Mouse (Mus musculus): ENCODE results near the gene Trnau1ap. TPM values are rescaled to one million over a fixed set of nuclear protein-coding genes. Genes with fewer than 3 reads are reported as not detected.

Gene Trnau1ap
- polyA plus RNA-seq, 1 experiment from 2014 or later = 76.6 TPM

GRCm38 (mm10) chr4:132269740-132270560 is 59.4 kb downstream of the Trnau1ap start:
- H3K36me3 ChIP-seq (replicated peaks; ENCODE audit: control insufficient read depth, insufficient read depth, low read depth, low read length) = no peaks in the 10 kb centered on the region
- H3K4me1 ChIP-seq (ENCODE audit: control insufficient read depth, insufficient read depth, low read length) = no peaks in the 10 kb centered on the region
- peak; percentile 96 for DNase-seq (ENCODE audit: low spot score)
- H3K27ac ChIP-seq (replicated peaks; ENCODE audit: low read depth, low read length) = peak overlapping the region; percentile 79; the same call in 1 of the 2 replicates
- peak overlapping the region; percentile 36 for H3K4me2 ChIP-seq (ENCODE audit: low read depth, low read length)
- ATAC-seq (replicated peaks; ENCODE audit: insufficient number of reproducible peaks, low FRiP score, low TSS enrichment, low read depth) = peak; percentile 62
- no peaks in the 10 kb centered on the region for H3K27me3 ChIP-seq (ENCODE audit: control insufficient read depth, insufficient read depth, low read length)
- H3K4me3 ChIP-seq (ENCODE audit: low read depth, low read length) = peak overlapping the region; percentile 18
- WGBS = under 1% methylated on average over 35 of the region's 35 CpGs
- no peaks in the 10 kb centered on the region for H3K9me3 ChIP-seq (replicated peaks; ENCODE audit: control insufficient read depth, low read length)
- H3K9ac ChIP-seq (replicated peaks; ENCODE audit: low read length) = peak overlapping the region; percentile 61

- H3K36me3 ChIP-seq (replicated peaks; ENCODE audit: control insufficient read depth, insufficient read depth, low read depth, low read length) = no peaks in the 10 kb centered on the region
- no peaks in the 10 kb centered on the region for H3K4me1 ChIP-seq (ENCODE audit: control insufficient read depth, insufficient read depth, low read length)
- DNase-seq (ENCODE audit: low spot score) (peak; percentile 45), ATAC-seq (replicated peaks; ENCODE audit: insufficient number of reproducible peaks, low FRiP score, low TSS enrichment, low read depth) (0 out of 2 replicates have a peak, but pooled peaks have one; percentile 22)
- WGBS = 11% methylated on average over 6 of the region's 6 CpGs
- H3K4me2 ChIP-seq (ENCODE audit: low read depth, low read length) = no peak overlapping the region
- H3K4me3 ChIP-seq (ENCODE audit: low read depth, low read length) = no peak overlapping the region
- no peak overlapping the region for H3K9ac ChIP-seq (replicated peaks; ENCODE audit: low read length)
- H3K27ac ChIP-seq (replicated peaks; ENCODE audit: low read depth, low read length) = no peak overlapping the region
- no peaks in the 10 kb centered on the region for H3K27me3 ChIP-seq (ENCODE audit: control insufficient read depth, insufficient read depth, low read length)
- H3K9me3 ChIP-seq (replicated peaks; ENCODE audit: control insufficient read depth, low read length) = no peaks in the 10 kb centered on the region
Observed at GRCm38 (mm10) chr4:132268871-132269739, 60.2 kb downstream of the Trnau1ap start.

- no peaks in the 10 kb centered on the region for H3K36me3 ChIP-seq (replicated peaks; ENCODE audit: control insufficient read depth, insufficient read depth, low read depth, low read length)
- no peaks in the 10 kb centered on the region for H3K4me1 ChIP-seq (ENCODE audit: control insufficient read depth, insufficient read depth, low read length)
- H3K9ac ChIP-seq (replicated peaks; ENCODE audit: low read length) = no peak overlapping the region
- no peaks in the 10 kb centered on the region for H3K9me3 ChIP-seq (replicated peaks; ENCODE audit: control insufficient read depth, low read length)
- no peak overlapping the region for H3K4me3 ChIP-seq (ENCODE audit: low read depth, low read length)
- DNase-seq (ENCODE audit: low spot score) (no peak), ATAC-seq (replicated peaks; ENCODE audit: insufficient number of reproducible peaks, low FRiP score, low TSS enrichment, low read depth) (no peak)
- H3K4me2 ChIP-seq (ENCODE audit: low read depth, low read length) = no peak overlapping the region
- WGBS = 70% methylated on average over 3 of the region's 3 CpGs
- H3K27me3 ChIP-seq (ENCODE audit: control insufficient read depth, insufficient read depth, low read length) = no peaks in the 10 kb centered on the region
- H3K27ac ChIP-seq (replicated peaks; ENCODE audit: low read depth, low read length) = no peak overlapping the region
Observed at GRCm38 (mm10) chr4:132266835-132267349, 62.4 kb downstream of the Trnau1ap start.

- no peak overlapping the region for H3K4me3 ChIP-seq (ENCODE audit: low read depth, low read length)
- no peaks in the 10 kb centered on the region for H3K36me3 ChIP-seq (replicated peaks; ENCODE audit: control insufficient read depth, insufficient read depth, low read depth, low read length)
- H3K27ac ChIP-seq (replicated peaks; ENCODE audit: low read depth, low read length) = no peak overlapping the region
- no peaks in the 10 kb centered on the region for H3K27me3 ChIP-seq (ENCODE audit: control insufficient read depth, insufficient read depth, low read length)
- DNase-seq (ENCODE audit: low spot score) = no peak
- H3K4me2 ChIP-seq (ENCODE audit: low read depth, low read length) = no peak overlapping the region
- WGBS = 97% methylated on average over 7 of the region's 7 CpGs
- H3K9me3 ChIP-seq (replicated peaks; ENCODE audit: control insufficient read depth, low read length) = no peaks in the 10 kb centered on the region
- H3K4me1 ChIP-seq (ENCODE audit: control insufficient read depth, insufficient read depth, low read length) = no peaks in the 10 kb centered on the region
- no peak for ATAC-seq (replicated peaks; ENCODE audit: insufficient number of reproducible peaks, low FRiP score, low TSS enrichment, low read depth)
- H3K9ac ChIP-seq (replicated peaks; ENCODE audit: low read length) = no peak overlapping the region
Observed at GRCm38 (mm10) chr4:132263313-132263712, 66.0 kb downstream of the Trnau1ap start.

GRCm38 (mm10) chr4:132262358-132262616 is 67.1 kb downstream of the Trnau1ap start:
- no peak overlapping the region for H3K4me3 ChIP-seq (ENCODE audit: low read depth, low read length)

More at GRCm38 (mm10) chr4:132262358-132262616, 67.1 kb downstream of the Trnau1ap start:
- Histone ChIP-seq H3K4me1 (ENCODE audit: control insufficient read depth, insufficient read depth, low read length) (no peaks in the 10 kb centered on the region), H3K27ac (replicated peaks; ENCODE audit: low read depth, low read length) (no peak overlapping the region), H3K4me2 (ENCODE audit: low read depth, low read length) (no peak overlapping the region), H3K27me3 (ENCODE audit: control insufficient read depth, insufficient read depth, low read length) (no peaks in the 10 kb centered on the region), H3K9me3 (replicated peaks; ENCODE audit: control insufficient read depth, low read length) (no peaks in the 10 kb centered on the region), H3K9ac (replicated peaks; ENCODE audit: low read length) (no peak overlapping the region), H3K36me3 (replicated peaks; ENCODE audit: control insufficient read depth, insufficient read depth, low read depth, low read length) (no peaks in the 10 kb centered on the region)
- ATAC-seq (replicated peaks; ENCODE audit: insufficient number of reproducible peaks, low FRiP score, low TSS enrichment, low read depth) (no peak), DNase-seq (ENCODE audit: low spot score) (no peak)
- WGBS = 69% methylated on average over 5 of the region's 5 CpGs

Other genes with a start within 250 kb of the Trnau1ap start
- 0.11 and 0.18 TPM in 2 replicates for gene Oprd1, start 185.1 kb downstream of the Trnau1ap start, polyA plus RNA-seq (2014; fragmentation: Nextera tagmentation; extraction: Ambion mirVana)
- gene Ythdf2, start 117.2 kb downstream of the Trnau1ap start, polyA plus RNA-seq (2014; fragmentation: Nextera tagmentation; extraction: Ambion mirVana) = 159 and 173 TPM in 2 replicates
- 34.9 and 35.4 TPM in 2 replicates for gene Gmeb1, start 67.9 kb downstream of the Trnau1ap start, polyA plus RNA-seq (2014; fragmentation: Nextera tagmentation; extraction: Ambion mirVana)
- gene Taf12, start 55.2 kb downstream of the Trnau1ap start, polyA plus RNA-seq (2014; fragmentation: Nextera tagmentation; extraction: Ambion mirVana) = 60.5 and 64.6 TPM in 2 replicates
- 0.67 and 2.2 TPM in 2 replicates for gene Rab42, start 26.2 kb downstream of the Trnau1ap start, polyA plus RNA-seq (2014; fragmentation: Nextera tagmentation; extraction: Ambion mirVana)
- gene Rcc1, start 24.1 kb upstream of the Trnau1ap start, polyA plus RNA-seq (2014; fragmentation: Nextera tagmentation; extraction: Ambion mirVana) = 60.6 and 61.5 TPM in 2 replicates
- 23.1 and 26.6 TPM in 2 replicates for gene Phactr4, start 93.0 kb upstream of the Trnau1ap start, polyA plus RNA-seq (2014; fragmentation: Nextera tagmentation; extraction: Ambion mirVana)
- 22.7 and 25.2 TPM in 2 replicates for gene Med18, start 134.4 kb upstream of the Trnau1ap start, polyA plus RNA-seq (2014; fragmentation: Nextera tagmentation; extraction: Ambion mirVana)
- gene Sesn2, start 181.0 kb upstream of the Trnau1ap start, polyA plus RNA-seq (2014; fragmentation: Nextera tagmentation; extraction: Ambion mirVana) = 5.8 and 6.0 TPM in 2 replicates
- gene Atpif1, start 204.1 kb upstream of the Trnau1ap start, polyA plus RNA-seq (2014; fragmentation: Nextera tagmentation; extraction: Ambion mirVana) = 1,114 and 1,125 TPM in 2 replicates
- 249 and 255 TPM in 2 replicates for gene Dnajc8, start 206.0 kb upstream of the Trnau1ap start, polyA plus RNA-seq (2014; fragmentation: Nextera tagmentation; extraction: Ambion mirVana)
- 0.25 and 0.34 TPM in 2 replicates for gene Ptafr, start 234.5 kb upstream of the Trnau1ap start, polyA plus RNA-seq (2014; fragmentation: Nextera tagmentation; extraction: Ambion mirVana)